Mouse (Mus musculus) MEL-GATA-1-ER (cell line): Measurements from ENCODE around the gene 4931409K22Rik.

Source experiments
- DNase-seq: peaks from one replicate; pipeline ENCODE4 v3.0.0-alpha.2; 2012; ENCODE audit warnings: low read depth; ENCODE audit errors: extremely low read depth

The 4931409K22Rik gene

GRCm38 (mm10) chr5:24500851-24501250, 55.8 kb downstream of the 4931409K22Rik start:
- DNase-seq, result no peak

GRCm38 (mm10) chr5:24499113-24499512, 57.5 kb downstream of the 4931409K22Rik start:
- DNase-seq, result no peak

GRCm38 (mm10) chr5:24497526-24497925, 59.1 kb downstream of the 4931409K22Rik start:
- DNase-seq, result no peak

GRCm38 (mm10) chr5:24496756-24497155, 59.9 kb downstream of the 4931409K22Rik start:
- DNase-seq, result no peak

GRCm38 (mm10) chr5:24495019-24495418, 61.6 kb downstream of the 4931409K22Rik start:
- DNase-seq, result no peak
